Mouse (Mus musculus) myocyte (in vitro differentiated cells): Measurements from ENCODE around the gene Faiml. TPM values are rescaled to one million over a fixed set of nuclear protein-coding genes. Genes with fewer than 3 reads are reported as not detected.

Experiments
- H3K27me3 ChIP-seq: one replicate; pipeline ENCODE4 v1.6.1; 2011; ENCODE audit not compliant: control insufficient read depth, insufficient read depth, insufficient read length
- H3K36me3 ChIP-seq: one replicate; pipeline ENCODE4 v1.6.1; 2011; ENCODE audit not compliant: control insufficient read depth, insufficient read depth
- H3K4me2 ChIP-seq: one replicate; pipeline ENCODE4 v1.6.1; 2011; ENCODE audit warnings: low read depth, control low read depth
- H3K4me3 ChIP-seq: one replicate; pipeline ENCODE4 v1.5.1; 2011; ENCODE audit warnings: mild to moderate bottlenecking, control low read depth, moderate library complexity
- H3K79me2 ChIP-seq: one replicate; pipeline ENCODE4 v1.6.1; 2011; ENCODE audit not compliant: control insufficient read depth, insufficient read depth
- H3ac ChIP-seq: one replicate; pipeline ENCODE4 v1.6.1; 2011; ENCODE audit not compliant: control insufficient read depth, insufficient read length
- CEBPB ChIP-seq: IDR thresholded peaks from 2 replicates; pipeline ENCODE4 v1.6.1; 2011; ENCODE audit warnings: mild to moderate bottlenecking, moderate library complexity; ENCODE audit not compliant: poor library complexity, insufficient read depth, severe bottlenecking
- E2F4 ChIP-seq: IDR thresholded peaks from one replicate; pipeline ENCODE4 v1.6.1; 2011; ENCODE audit warnings: mild to moderate bottlenecking, control low read depth, moderate library complexity; ENCODE audit not compliant: insufficient read depth
- MAX ChIP-seq: IDR thresholded peaks from one replicate; pipeline ENCODE4 v1.6.1; 2011; ENCODE audit warnings: low read depth, mild to moderate bottlenecking, control low read depth
- MYOD1 ChIP-seq, 3 experiments: IDR thresholded peaks; one replicate each; pipeline ENCODE4 v1.6.1; 2011; ENCODE audit warnings: control low read depth in 2 of 3, low read depth in 2 of 3, mild to moderate bottlenecking in 2 of 3, moderate library complexity in 1 of 3; ENCODE audit not compliant: insufficient read length in 2 of 3, control insufficient read depth in 1 of 3
- MYOG ChIP-seq, 3 experiments: IDR thresholded peaks; one replicate each; pipeline ENCODE4 v1.6.1; 2011; ENCODE audit warnings: control low read depth in 2 of 3, low read depth in 2 of 3, mild to moderate bottlenecking in 2 of 3; ENCODE audit not compliant: insufficient read length in 2 of 3, control insufficient read depth in 1 of 3, insufficient read depth in 1 of 3
- POLR2A ChIP-seq: IDR thresholded peaks from one replicate; pipeline ENCODE4 v1.6.1; 2011; ENCODE audit warnings: low read depth, mild to moderate bottlenecking, control low read depth, moderate library complexity; ENCODE audit not compliant: insufficient read length
- POLR2AphosphoS2 ChIP-seq: IDR thresholded peaks from one replicate; pipeline ENCODE4 v1.6.1; 2011; ENCODE audit warnings: low read depth, control low read depth; ENCODE audit not compliant: insufficient read length
- REST ChIP-seq: IDR thresholded peaks from one replicate; pipeline ENCODE4 v1.6.1; 2011; ENCODE audit warnings: mild to moderate bottlenecking, control low read depth, moderate library complexity; ENCODE audit not compliant: insufficient read depth, insufficient read length
- SRF ChIP-seq: IDR thresholded peaks from one replicate; pipeline ENCODE4 v1.6.1; 2011; ENCODE audit warnings: low read depth; ENCODE audit not compliant: control insufficient read depth, insufficient read length
- TCF12 ChIP-seq: IDR thresholded peaks from one replicate; pipeline ENCODE4 v1.6.1; 2011; ENCODE audit warnings: mild to moderate bottlenecking, control low read depth; ENCODE audit not compliant: poor library complexity, insufficient read depth, severe bottlenecking
- TCF3 ChIP-seq: IDR thresholded peaks from one replicate; pipeline ENCODE4 v1.6.1; 2011; ENCODE audit warnings: low read depth, control low read depth; ENCODE audit not compliant: insufficient read length
- USF1 ChIP-seq: IDR thresholded peaks from one replicate; pipeline ENCODE4 v1.6.1; 2011; ENCODE audit warnings: low read depth, mild to moderate bottlenecking, control low read depth, moderate library complexity
- polyA plus RNA-seq: library from polyadenylated mRNA; unstranded; fragments of >200 nt; fragmentation: generic; extraction: Trizol; gene quantifications from one replicate; pipeline ENCODE4 v1.2.1, GENCODE M21; 2012; ENCODE audit warnings: missing spikeins

Gene Faiml
- polyA plus RNA-seq, 1 experiment, result not detected

- Histone ChIP-seq H3K36me3 (no peaks in the 10 kb centered on the region), H3K27me3 (no peaks in the 10 kb centered on the region), H3K4me2 (peak overlapping the region; percentile 99), H3K79me2 (no peaks in the 10 kb centered on the region), H3K4me3 (peak overlapping the region; percentile 78), H3ac (no peak overlapping the region)
- TF ChIP-seq MAX, result no peak
- no peak for TF ChIP-seq CEBPB
Observed at GRCm38 (mm10) chr9:99242035-99242434, 5.0 kb upstream of the Faiml start.

GRCm38 (mm10) chr9:99240571-99240970 lies 3.5 kb upstream of the Faiml start:
- Histone ChIP-seq H3K36me3 (no peaks in the 10 kb centered on the region), H3K79me2 (no peaks in the 10 kb centered on the region), H3ac (no peak overlapping the region), H3K27me3 (no peaks in the 10 kb centered on the region), H3K4me2 (no peak overlapping the region), H3K4me3 (no peak overlapping the region)
- TF ChIP-seq MYOG (IDR thresholded peaks at IDR 0.05; ENCODE audit: control insufficient read depth in 1 of 3, insufficient read depth in 1 of 3, insufficient read length in 2 of 3, low read depth in 2 of 3), result no peak
- TF ChIP-seq REST, result no peak
- no peak for TF ChIP-seq POLR2AphosphoS2
- TF ChIP-seq E2F4, result no peak
- no peak for TF ChIP-seq TCF3
- TF ChIP-seq MYOD1 (IDR thresholded peaks at IDR 0.05; ENCODE audit: control insufficient read depth in 1 of 3, insufficient read length in 2 of 3, low read depth in 2 of 3), result no peak
- TF ChIP-seq MAX, result no peak
- TF ChIP-seq POLR2A, result no peak

- no peaks in the 10 kb centered on the region for H3K36me3 ChIP-seq
- TF ChIP-seq POLR2AphosphoS2 (no peak), SRF (no peak), USF1 (no peak), POLR2A (no peak), CEBPB (no peak)
- H3K27me3 ChIP-seq, result no peaks in the 10 kb centered on the region
- no peak overlapping the region for H3K4me3 ChIP-seq
- H3ac ChIP-seq, result no peak overlapping the region
- no peak overlapping the region for H3K4me2 ChIP-seq
- H3K79me2 ChIP-seq, result no peaks in the 10 kb centered on the region
Observed at GRCm38 (mm10) chr9:99239256-99239655, 2.2 kb upstream of the Faiml start.

- Histone ChIP-seq H3K79me2 (no peaks in the 10 kb centered on the region), H3K4me3 (no peak overlapping the region), H3K36me3 (no peaks in the 10 kb centered on the region), H3ac (no peak overlapping the region), H3K27me3 (no peaks in the 10 kb centered on the region), H3K4me2 (no peak overlapping the region)
- no peak for TF ChIP-seq TCF12
- no peak for TF ChIP-seq CEBPB
- no peak for TF ChIP-seq E2F4
- no peak for TF ChIP-seq MYOG (IDR thresholded peaks at IDR 0.05; ENCODE audit: control insufficient read depth in 1 of 3, insufficient read depth in 1 of 3, insufficient read length in 2 of 3, low read depth in 2 of 3)
- no peak for TF ChIP-seq POLR2AphosphoS2
- TF ChIP-seq REST, result no peak
- no peak for TF ChIP-seq MYOD1 (IDR thresholded peaks at IDR 0.05; ENCODE audit: control insufficient read depth in 1 of 3, insufficient read length in 2 of 3, low read depth in 2 of 3)
- no peak for TF ChIP-seq TCF3
- no peak for TF ChIP-seq SRF
- TF ChIP-seq USF1, result no peak
- no peak for TF ChIP-seq POLR2A
- TF ChIP-seq MAX, result no peak
Observed at GRCm38 (mm10) chr9:99238276-99238675, 1.2 kb upstream of the Faiml start.

DNA sequence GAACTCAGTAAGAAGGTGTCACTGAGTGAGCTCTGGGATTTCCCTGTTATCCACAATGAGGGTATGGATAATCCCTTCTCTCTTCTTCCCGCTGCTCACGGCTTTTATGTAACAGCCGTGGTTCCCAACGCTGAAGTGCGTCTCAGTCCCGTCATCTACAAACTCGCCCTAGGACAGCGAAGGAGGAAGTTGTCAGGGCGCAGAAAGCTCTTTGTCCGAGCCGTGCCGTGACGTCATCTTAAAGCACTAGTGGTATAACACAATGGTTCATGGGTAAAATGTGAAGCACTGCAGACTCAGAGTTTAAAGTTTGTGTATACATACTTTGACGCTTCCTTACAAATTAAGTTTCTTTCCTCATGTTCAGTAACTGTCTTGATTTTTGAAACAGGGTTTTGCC lies 7.6 kb downstream of the Faiml start:
- Histone ChIP-seq H3ac (no peak overlapping the region), H3K4me3 (no peak overlapping the region), H3K79me2 (no peaks in the 10 kb centered on the region), H3K36me3 (no peaks in the 10 kb centered on the region), H3K4me2 (no peak overlapping the region), H3K27me3 (no peaks in the 10 kb centered on the region)
- TF ChIP-seq SRF, result no peak
- TF ChIP-seq TCF12, result no peak
- TF ChIP-seq E2F4, result no peak
- TF ChIP-seq MAX, result no peak
- no peak for TF ChIP-seq POLR2AphosphoS2
- TF ChIP-seq MYOD1 (IDR thresholded peaks at IDR 0.05; ENCODE audit: control insufficient read depth in 1 of 3, insufficient read length in 2 of 3, low read depth in 2 of 3), result no peak
- TF ChIP-seq POLR2A, result no peak
- no peak for TF ChIP-seq REST
- no peak for TF ChIP-seq TCF3
- no peak for TF ChIP-seq CEBPB
- no peak for TF ChIP-seq USF1
- no peak for TF ChIP-seq MYOG (IDR thresholded peaks at IDR 0.05; ENCODE audit: control insufficient read depth in 1 of 3, insufficient read depth in 1 of 3, insufficient read length in 2 of 3, low read depth in 2 of 3)
